Mouse (Mus musculus) kidney, postnatal 10 days (tissue): ENCODE data around the gene Neu1.
"Not testable (repeated sequence)": the region's sequence is repeated elsewhere in the genome, so short reads cannot be mapped to it uniquely, and the experiment has no call there.

ENCODE experiments used
- DNase-seq: peaks from one replicate; pipeline ENCODE4 v3.0.0; 2021; ENCODE audit warnings: mixed read lengths

Gene Neu1

DNA sequence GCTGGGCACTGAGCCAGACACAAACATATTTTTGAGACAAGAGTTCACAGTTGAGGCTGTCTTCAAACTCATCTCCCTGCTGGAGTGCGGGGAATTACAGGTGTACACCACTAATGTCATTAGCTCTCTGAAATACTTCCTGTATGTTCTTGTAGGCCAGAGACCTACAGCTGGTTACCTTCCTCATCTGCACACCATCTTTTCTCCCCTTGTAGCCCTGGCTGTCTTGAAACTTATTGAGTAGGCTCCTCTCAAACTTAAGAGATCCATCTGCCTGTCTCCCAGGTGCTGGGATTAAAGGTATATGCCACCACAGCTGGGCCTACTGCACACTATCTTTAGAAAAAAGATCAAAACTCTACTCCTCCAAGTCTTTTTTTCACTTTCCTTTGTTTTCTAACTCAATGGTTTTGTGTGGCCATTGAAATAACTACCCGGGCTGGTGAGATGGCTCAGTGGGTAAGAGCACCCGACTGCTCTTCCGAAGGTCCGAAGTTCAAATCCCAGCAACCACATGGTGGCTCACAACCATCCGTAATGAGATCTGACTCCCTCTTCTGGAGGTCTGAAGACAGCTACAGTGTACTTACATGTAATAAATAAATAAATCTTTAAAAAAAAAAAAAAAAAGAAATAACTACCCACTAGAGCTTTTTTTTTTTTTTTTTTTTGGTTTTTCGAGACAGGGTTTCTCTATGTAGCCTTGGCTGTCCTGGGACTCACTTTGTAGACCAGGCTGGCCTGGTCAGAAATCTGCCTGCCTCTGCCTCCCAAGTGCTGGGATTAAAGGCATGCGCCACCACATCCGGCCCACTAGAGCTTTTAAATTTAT, 17.9 kb downstream of the Neu1 start:
- not testable (repeated sequence) for DNase-seq

DNA sequence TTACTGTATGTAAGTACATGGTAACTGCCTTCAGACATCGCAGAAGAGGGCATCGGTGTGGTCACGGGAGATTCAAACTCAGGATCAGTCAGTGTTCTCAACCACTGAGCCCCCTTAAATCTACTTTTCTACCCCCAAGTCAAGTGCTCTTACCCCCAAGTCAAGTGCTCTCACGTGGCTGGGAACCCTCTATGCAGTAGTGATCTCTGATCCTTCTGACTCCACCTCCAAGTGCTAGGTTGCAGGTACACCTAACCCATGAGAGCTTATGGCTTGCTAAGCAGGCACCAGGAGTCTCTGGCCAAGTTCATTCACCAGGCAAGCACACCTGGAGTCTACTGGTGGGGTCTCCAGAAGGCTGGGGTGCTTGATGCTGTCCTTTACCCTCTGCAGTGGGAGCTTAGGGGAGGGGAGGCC, 18.5 kb downstream of the Neu1 start:
- DNase-seq, result no peak

DNA sequence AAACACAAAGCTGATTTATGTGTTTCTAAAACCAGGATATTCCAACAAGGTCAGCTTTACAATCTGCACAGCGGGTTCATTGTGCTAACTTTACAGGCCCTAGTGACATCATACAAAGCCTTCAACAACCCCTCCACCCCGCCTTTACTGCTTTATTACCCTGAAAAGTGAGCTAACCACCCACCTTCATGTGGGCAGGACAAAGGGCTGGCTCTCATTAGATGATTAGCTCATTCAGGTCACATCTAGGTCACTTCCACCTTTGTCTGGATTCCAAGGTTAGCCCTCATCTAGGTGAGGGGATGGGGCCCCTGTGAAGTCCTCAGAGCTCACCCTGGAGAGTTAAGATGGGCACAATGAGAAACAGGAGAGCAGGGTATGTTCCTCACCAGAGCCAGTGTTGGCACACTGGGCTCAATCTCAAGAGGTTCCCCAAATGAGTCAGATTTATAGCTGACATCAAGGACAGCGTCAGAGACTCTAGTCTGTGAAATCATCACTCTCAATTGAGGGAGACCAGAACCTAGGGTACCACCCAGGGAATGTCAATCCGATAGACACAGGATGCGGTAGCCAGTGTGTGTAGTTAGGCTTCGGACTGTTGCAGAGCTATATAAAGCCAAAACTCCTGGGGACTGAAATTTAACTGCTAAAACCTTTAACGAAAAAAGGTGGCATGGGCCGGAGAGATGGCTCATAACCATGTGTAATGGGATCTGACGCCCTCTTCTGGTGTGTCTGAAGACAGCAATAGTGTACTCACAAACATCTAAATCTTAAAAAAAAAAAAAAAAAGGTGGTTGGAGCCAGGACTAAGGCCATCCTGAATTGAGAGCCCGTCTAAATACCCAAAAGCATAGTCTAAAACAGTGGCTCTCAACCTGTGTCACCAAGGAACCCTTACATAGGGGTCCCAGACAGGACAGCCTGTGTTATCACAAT, 19.7 kb downstream of the Neu1 start:
- no peak for DNase-seq

DNA sequence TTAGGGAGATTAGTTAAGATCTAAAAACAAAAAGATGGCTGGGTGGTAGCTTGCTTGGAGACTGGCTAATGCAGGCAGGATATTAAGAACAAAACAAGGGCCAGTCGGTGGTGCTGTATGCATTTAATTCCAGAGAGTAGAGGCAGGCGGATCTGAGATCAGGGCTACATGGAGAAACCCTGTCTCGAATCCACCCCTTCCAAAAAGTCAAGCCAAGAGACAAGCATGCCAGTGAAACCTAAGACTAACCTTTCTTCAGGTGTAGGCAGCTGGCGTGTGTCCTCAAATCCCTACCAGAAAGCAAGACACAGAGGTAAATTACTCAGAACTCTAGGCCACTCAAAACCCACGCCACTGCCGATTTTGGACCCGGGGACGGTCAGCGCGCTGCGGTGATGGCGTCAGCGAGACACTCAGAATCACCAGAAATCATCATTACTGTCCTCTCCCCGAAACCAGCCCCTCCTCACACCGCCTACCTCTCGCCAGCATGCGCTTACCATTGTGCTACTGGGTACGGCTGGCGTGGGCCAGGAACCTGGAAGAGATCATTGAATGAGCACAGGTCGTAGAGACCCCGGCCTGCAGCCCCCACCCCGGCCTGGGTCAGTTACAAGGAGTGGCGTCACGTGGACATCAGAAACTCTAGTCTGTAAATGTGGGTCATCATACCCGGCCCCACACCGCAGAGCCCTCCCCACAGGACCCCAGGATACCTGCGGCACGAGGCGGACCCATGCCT, 20.8 kb downstream of the Neu1 start:
- DNase-seq, result no peak

DNA sequence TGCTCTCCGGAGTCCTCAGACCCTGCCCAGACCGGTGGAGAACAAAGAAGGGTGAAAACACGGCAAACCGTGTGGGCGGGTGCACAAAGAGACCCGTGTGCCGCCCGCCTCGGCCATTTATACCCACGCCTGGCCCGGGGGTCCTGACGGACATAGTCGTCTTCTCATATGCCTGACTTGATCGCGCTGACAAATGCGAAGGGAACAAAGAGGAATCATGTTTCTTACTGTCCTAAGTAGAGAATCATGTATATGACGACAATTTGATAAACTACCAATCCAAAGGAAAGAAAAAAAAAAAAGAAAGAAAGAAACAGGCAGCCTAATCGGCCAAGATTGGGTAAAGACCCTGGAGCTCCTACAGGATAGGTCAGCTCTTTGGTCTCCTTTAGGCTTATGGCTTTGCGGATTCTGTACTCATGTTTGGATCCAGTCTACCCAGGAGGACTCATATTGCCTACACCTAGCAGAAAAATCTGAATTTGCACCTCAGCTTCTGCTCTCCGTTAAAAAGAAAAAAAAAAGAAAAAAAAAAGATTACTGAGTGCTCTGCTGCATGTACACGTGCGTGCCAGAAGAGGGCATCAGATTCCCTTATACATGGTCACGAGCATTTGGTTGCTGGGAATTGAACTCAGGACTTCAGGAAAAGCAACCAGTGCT, 21.5 kb downstream of the Neu1 start:
- DNase-seq, result peak; percentile 88

DNA sequence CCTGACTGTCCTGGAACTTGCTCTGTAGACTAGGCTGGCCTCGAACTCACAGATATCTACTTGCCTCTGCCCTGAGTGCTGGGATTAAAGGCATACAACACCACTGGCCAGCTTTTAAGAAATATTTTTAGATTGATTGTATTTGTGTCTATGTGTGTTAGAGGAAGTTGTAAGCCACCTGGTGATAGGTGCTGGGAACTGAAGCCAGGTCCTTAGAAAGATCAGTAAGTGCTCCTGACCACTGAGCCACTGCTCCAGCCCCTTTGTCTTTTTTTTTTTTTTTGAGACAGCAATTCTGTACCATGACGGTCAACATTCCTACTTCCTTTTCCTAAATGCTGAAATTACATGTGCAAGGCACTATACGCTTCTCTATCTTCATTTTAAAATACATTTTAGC, 22.2 kb downstream of the Neu1 start:
- DNase-seq, result no peak

DNA sequence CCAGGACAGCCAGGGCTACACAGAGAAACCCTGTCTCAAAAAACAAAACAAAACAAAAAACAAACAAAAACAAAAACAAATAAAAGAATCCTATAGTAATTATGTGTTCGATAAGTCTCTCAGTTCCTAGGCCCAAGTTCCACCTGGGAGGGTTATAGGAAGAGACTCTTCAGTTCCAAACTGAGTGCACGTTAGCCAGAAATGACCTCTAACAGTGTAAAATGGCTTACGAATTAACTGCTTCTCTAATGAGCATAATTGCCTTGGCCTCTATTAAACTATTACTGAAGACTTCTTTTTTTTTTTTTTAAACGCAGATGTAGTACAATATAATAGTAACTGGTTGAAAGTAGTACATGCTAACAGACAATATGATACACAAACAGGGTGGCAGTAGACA, 22.9 kb downstream of the Neu1 start:
- DNase-seq, result no peak

DNA sequence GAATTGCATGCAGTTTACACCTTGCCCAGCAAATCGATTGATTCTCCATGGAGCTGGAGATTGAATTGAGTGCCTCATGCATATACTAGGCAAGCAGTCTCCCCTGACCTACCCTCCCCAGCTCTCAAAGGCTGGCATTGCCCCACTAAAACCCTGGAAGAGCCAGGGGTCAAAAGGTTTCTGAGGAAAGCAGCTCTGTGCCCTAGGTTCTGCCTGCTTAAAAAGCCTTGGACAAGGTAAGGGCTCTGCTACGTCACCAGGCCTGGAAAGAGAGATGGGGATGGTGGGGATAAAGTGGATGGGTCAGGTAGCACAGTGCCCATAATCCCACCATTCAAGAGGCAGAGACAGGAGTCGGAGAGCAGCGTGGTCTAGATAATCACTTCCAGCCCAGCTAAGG, 23.8 kb downstream of the Neu1 start:
- DNase-seq, result no peak

DNA sequence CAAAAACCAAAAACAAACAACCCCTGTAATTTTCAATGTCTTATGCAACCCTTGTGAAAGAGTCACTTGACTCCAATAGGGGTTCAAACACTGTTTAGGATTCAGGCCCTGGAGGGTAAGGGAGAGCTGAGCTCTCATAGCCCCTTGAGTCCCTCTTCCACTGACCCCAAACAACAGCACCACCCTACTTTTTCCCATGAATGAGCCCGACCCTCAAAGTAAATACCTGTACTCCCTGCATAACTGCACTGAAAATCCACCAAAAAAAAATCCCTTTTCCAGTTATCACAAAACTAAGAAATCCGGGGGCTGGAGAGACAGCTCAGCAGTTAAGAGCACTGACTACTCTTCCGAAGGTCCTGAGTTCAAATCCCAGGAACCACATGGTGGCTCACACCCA, 24.8 kb downstream of the Neu1 start:
- DNase-seq, result no peak

DNA sequence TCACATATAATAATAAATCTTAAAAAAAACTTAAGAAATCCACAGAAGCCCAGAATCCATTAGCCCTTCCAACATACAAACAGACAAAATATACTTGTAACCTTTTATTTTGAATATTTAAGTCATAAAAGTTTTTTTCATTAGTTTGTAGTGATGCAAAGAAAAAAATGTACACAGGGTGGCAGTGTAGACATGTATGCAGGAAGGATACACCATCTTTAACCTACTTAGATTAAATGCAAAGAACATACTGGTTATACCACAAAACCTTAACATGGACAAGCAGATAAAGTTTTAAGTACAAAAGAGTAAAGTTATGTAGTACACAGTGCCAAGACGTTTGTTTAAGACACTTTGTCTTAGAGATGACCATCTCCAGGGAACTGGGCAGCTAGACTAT, 25.3 kb downstream of the Neu1 start:
- no peak for DNase-seq

DNA sequence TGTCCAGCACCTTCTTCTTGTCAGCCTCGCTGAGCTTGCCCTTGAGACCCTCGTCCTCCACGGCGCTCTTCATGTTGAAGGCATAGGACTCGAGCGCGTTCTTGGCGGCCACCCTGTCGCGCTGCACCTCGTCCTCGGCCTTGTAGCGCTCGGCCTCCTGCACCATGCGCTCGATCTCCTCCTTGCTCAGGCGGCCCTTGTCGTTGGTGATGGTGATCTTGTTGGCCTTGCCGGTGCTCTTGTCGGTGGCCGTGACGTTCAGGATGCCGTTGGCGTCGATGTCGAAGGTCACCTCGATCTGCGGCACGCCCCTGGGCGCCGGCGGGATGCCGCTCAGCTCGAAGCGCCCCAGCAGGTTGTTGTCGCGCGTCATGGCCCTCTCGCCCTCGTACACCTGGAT, 26.2 kb downstream of the Neu1 start:
- not testable (repeated sequence) for DNase-seq

DNA sequence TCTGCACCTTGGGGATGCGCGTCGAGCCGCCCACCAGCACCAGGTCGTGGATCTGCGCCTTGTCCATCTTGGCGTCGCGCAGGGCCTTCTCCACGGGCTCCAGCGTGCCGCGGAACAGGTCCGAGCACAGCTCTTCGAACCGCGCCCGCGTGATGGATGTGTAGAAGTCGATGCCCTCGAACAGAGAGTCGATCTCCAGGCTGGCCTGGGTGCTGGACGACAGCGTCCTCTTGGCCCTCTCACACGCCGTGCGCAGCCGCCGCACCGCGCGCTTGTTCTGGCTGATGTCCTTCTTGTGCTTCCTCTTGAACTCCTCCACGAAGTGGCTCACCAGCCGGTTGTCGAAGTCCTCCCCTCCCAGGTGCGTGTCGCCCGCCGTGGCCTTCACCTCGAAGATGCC, 26.9 kb downstream of the Neu1 start:
- DNase-seq, result not testable (repeated sequence)

DNA sequence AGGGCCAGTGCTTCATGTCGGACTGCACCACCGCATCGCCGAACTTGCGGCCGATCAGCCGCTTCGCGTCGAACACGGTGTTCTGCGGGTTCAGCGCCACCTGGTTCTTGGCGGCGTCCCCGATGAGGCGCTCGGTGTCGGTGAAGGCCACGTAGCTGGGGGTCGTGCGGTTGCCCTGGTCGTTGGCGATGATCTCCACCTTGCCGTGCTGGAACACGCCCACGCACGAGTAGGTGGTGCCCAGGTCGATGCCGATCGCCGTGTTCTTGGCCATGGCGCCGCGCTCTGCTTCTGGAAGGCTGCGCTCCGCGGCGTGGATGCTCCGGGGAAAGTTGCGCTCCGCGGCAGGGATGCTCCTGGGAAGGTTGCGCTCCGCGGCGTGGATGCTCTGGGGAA, 27.7 kb downstream of the Neu1 start:
- DNase-seq, result not testable (repeated sequence)

DNA sequence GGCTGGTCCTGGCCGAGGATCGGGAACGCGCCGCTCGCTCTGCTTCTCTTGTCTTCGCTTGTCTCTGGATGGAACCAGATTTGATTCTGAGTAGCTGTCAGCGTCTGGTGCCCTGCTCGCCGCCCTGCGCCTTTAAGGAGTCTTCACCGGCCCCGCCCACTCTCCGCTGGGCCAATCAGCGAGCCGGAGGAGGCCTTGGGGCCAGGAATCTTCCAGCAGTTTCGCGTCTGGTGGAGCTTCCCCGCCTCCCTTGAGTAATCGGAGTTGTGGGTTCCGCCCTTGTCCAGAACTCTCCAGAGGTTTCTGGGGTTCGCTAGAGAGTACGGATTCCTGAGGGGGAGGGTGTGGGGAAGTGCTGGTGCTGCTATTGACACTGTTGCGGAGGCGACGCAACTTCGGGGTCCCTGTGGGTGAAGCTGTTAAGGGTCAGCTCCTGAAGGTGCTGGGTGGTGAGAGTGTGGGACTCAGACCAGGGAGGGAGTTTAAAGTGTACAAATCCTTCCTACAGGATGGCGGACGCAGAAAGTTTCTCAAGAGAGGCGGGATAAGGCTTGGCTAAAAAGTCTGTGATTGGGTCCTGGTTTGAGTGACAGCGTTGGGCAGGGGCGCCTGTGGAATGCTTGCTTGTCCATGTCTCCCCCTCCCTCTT, 28.2 kb downstream of the Neu1 start, which contains the start of gene Hspa1b:
Gene Hspa1b, minus strand, starts transcription at position 109 of the 649 bp plus-strand sequence.
- DNase-seq, result peak; percentile 87

DNA sequence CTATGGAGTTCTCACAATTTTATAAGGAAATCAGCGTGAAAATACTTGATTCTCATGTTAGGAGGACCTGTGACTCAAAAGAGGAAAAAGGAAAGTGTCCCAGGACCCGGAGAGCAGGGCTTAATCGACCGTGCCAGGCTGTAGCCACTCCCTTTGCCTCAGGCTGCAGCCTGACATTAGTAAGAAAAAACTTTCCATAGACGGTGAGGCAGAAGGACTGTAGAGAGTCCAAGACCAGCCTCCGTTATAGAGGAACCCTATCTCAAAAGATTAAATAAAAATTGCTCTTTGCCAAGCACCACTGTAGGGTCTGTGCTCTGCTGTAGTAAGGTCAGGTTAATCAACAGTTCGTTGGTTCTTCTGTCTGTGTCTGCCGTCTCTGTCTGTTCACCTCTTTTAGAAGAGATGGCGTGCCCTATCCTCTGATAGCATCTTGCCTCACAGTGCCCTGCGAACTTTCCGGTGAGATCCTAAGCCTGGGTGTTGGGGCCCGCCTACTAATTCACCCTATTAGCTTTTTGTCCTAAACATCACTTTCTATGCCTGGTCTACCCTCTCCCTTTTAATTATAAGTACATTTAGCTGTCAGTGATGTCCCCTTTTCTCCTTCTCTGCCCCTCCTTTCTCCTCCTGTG, 28.9 kb downstream of the Neu1 start:
- peak; percentile 65 for DNase-seq

DNA sequence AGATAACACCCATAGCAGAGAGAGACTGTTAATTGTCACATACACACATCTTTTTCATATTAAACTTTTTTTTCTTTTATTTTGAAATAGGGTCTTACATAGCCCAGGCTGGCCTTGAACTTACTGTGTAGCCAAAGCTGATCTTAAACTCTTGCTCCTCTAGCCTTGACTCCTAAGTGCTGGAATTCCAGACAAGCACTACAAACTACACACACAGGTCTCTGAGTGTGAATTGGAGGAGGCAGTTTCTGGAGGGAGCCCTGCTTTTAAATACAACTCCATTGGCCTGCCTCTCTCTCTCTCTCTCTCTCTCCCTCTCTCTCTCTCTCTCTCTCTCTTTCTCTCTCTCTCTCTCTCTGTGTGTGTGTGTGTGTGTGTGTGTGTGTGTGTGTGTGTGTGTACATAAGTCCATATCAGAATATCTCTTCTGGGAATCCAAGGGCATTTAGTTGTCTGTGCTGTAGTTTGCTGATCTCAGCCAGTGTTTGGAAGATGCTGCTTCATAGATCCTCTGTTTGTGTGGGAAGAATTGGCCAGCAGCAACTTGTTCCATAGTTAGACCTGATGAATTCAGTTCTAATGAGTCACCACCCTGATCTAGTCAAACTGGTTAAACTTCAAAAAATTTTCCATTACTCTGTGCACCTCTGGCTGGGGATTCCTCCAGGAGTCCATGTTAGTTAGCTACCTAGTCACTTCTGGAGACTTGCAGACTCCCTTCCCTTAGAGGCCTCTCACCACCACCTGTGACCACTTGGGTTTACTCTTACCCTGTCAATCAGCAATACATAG, 29.8 kb downstream of the Neu1 start:
- no peak for DNase-seq

DNA sequence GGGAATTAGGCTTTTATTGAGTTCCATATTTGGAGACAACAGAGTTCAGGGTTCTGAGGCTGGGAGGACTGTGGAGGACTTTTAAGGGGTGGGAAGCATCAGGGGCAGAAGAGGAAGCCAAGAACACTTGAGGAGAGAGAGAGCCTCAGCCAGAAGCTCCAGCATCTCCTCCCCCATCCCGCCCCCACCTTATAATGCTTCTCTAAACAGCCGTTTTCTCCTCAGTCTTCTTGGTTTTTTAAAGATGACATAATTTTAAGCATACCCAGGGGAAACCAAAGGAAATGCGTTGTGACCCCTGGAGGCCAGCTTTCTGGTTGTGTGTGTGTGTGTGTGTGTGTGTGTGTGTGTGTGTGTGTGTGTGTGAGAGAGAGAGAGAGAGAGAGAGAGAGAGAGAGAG, 31.1 kb downstream of the Neu1 start:
- DNase-seq, result peak; percentile 63

DNA sequence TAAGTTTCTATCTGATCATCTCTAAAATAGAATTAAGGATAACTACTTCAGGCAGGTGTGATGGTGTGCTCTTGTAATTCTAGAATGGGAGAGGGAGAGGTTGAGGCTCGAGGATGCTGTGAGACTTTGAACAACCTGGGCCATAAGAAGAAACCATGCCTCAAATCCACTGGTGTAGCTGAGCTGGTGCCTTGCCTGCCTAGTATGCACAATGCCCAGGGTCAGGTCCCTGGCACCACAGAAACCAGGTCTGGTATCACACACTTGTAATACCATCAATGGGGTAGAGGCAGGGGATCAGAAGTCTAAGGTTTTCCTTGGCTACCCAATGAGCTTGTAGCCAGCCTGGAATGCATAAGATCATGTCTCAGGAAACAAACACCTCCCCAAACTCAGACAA, 31.8 kb downstream of the Neu1 start:
- no peak for DNase-seq

DNA sequence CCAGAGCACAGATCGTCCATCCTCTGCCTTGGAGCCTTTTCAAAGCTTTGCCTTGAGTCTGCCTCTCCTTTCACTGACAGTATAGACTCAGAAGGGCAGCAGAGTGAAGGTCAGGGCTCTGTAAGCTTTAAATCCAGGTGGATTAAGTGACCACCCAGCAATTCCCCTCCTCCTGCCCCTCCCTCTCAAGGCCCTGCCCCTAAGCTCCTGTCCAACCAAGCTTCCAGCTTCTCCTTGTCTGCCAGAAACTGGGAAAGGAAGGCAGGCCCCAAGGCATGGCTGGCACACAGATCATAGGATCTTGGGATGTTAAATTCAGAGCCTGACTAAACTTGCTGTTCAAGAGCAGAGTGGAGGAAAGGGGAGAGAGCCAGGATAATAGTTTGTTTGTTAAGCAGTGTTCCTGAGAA, 33.6 kb downstream of the Neu1 start:
- DNase-seq, result peak; percentile 58

DNA sequence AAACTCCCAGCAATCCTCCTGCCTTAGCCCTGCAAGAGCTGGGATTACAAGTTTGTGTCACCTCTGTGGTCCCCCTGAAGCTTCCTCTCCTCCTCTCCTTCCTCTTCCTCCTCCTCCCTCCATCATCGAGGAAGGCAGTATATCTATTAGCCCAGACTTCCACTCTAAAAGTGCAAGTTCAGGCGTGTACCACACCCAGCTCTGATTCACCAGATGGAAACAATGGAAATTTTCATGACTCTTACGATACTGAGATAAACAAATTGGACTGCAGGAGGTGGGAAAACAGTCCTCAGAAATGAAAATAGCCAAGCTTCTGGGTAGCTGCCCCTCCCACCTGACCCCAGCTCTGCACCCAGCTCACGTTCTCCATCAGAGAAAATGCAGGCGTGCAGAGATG, 34.6 kb downstream of the Neu1 start:
- DNase-seq, result no peak

DNA sequence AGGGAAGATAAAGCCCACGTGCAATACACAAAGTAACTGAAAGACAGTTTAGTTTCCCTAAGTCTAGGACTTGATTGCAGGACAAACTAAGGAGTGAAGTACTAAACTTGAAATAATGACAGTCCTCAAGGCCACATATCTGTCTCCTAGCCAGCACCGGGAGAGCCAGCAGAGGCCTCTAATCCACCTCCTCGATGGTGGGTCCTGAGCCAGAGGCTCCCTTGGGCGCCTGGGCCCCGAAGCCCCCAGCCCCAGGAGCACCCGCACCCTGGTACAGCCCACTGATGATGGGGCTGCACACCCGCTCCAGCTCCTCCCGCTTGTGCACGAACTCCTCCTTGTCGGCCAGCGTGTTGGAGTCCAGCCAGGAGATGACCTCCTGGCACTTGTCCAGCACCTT, 38.8 kb downstream of the Neu1 start, which contains the start of gene Gm20481:
Gene Gm20481, plus strand, starts transcription at position 91 of the 400 bp plus-strand sequence.
- DNase-seq, result not testable (repeated sequence)
